In the genomic region with DNA sequence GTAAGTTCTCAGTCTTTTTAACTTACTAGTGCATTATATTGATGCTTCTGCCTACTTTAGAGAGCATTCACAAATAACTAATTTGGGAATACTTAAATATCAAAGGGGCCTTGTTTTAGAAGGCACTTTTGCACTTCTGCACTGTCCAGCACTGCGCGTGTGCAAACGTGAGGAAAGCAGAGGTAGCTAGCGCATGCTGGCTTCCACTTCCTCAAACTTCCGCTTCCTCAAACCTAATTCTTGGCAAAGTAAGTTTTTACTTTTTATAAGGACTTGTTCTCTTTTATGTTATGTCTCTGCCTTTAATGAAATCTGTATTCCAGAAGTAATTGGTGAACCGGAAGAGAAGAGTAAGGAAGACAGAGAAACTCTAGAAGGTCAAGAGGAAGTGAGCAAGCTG, we compare ENCODE assay signal across 17 mouse cellular contexts. TPM values are rescaled to one million over a fixed set of nuclear protein-coding genes. Genes with fewer than 3 reads are reported as not detected.
"Had no signal": no experiment of that assay in that cellular context is flagged by ENCODE, and none has a peak within 500 bp of the region (broad histone marks: within the 10 kb centered on the region; RNA-seq: fewer than 3 reads in every experiment).

No protein-coding gene starts in this region.

- H3K4me1 ChIP-seq: kidney, embryonic 15.5 days; limb, embryonic 12.5 days; limb, embryonic 15.5 days had no signal

- H3K4me3 ChIP-seq: kidney, embryonic 15.5 days; limb, embryonic 12.5 days; limb, embryonic 15.5 days; lung, embryonic 15.5 days had no signal

- H3K36me3 ChIP-seq: kidney, embryonic 15.5 days; limb, embryonic 12.5 days; limb, embryonic 15.5 days; lung, embryonic 15.5 days had no signal

- H3K27me3 ChIP-seq: kidney, embryonic 15.5 days; limb, embryonic 12.5 days; limb, embryonic 15.5 days; lung, embryonic 15.5 days had no signal

- DNase-seq: kidney, adult 11 months; kidney, adult 8-10 months; kidney, postnatal 10 days; kidney, postnatal 4 days; left cerebral cortex, postnatal 4 days; lung, adult 18-20 months; lung, postnatal 10 days; lung, postnatal 36 days; midbrain, embryonic 14.5 days; thymus, adult 18-20 months; thymus, postnatal 36 days had no signal

- H3K9me3 ChIP-seq: kidney, embryonic 15.5 days; limb, embryonic 12.5 days; limb, embryonic 15.5 days; lung, embryonic 15.5 days had no signal

- H3K9ac ChIP-seq: kidney, embryonic 15.5 days; limb, embryonic 12.5 days; limb, embryonic 15.5 days; lung, embryonic 15.5 days had no signal

- H3K27ac ChIP-seq: kidney, embryonic 15.5 days; limb, embryonic 12.5 days; limb, embryonic 15.5 days; lung, embryonic 15.5 days had no signal

- H3K4me2 ChIP-seq: kidney, embryonic 15.5 days; limb, embryonic 12.5 days; limb, embryonic 15.5 days; lung, embryonic 15.5 days; midbrain, embryonic 11.5 days had no signal

RNA-seq across cellular contexts. Expression of a gene that starts 35.5 kb away (rescaled TPM):
- polyA plus RNA-seq: small intestine, adult 2 months had no signal
